Comparison of ENCODE assay signal across 1 mouse cellular context in the genomic region with DNA sequence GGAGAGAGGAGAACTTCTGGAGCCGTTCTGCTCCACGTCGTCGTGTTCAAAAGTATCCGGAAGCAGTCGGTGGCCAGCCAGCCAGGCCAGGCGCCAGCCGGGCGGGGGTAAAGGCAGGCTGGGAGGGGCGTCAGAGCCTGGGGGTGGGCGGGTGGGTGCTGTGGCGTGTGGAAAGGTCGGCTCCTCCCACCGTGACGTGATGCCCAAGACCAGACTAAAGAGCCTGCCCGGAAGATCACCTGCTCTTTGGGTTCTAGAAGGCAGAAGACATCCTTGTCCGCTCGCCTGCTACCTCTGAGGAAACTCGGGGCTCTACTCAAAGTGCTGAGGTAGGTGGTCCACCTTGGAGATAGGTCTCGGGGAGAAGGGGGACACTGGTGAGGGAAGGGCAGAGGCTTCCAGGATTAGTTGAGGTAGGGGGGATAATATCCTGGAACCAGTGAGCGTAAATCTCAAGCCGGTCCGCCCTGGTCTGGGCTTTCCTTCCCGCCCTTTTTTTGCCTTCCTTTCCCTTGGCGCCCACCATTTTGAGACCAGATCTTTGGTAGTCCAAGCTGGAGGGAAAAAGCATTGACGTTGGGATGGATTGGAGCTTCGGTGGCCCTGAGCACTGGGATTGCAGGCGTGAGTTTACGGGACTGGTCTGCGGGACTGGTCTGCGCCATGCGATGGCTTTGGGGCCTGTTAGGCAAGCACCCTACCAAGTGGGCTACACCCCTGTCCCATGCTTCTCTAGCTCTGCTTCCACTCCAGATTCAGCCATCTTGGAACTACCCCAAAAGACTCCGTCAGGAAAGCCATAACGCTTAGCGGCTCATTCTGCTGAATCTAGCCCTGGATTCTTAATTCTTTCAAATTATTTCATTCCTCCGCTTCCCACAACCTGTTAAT.
TF ChIP-seq lines count a peak whose summit lies in the region.

A gene (plus strand): TSS at position 241 of the 891 bp plus-strand sequence.

TF ChIP-seq in MEL, 35 proteins besides CTCF, POLR2A, EP300 and RAD21 (continued from another document):
- TF ChIP-seq RCOR1 (IDR thresholded peaks at IDR 0.05; ENCODE audit: low read depth, low read length) = no peak
- no peak for TF ChIP-seq MAFK (IDR thresholded peaks at IDR 0.05; ENCODE audit: borderline replicate concordance, low read depth, low read length)
- TF ChIP-seq MXI1 (IDR thresholded peaks at IDR 0.05; ENCODE audit: low read depth, low read length) = peak; percentile 84
- TF ChIP-seq POLR2AphosphoS5 (IDR thresholded peaks at IDR 0.05; ENCODE audit: borderline replicate concordance, low read depth, low read length) = peak; percentile 88; the same call in 1 of the 2 replicates
- peak; percentile 99 for TF ChIP-seq POLR2AphosphoS2 (IDR thresholded peaks at IDR 0.05; ENCODE audit: low read length)
- TF ChIP-seq NELFE (IDR thresholded peaks at IDR 0.05; ENCODE audit: low read depth, low read length) = peak; percentile 99
- peak; percentile 82; the same call in 1 of the 2 replicates for TF ChIP-seq SIN3A (IDR thresholded peaks at IDR 0.05; ENCODE audit: low read length)
- no peak for TF ChIP-seq CHD1 (IDR thresholded peaks at IDR 0.05; ENCODE audit: low read depth, low read length)
- TF ChIP-seq USF1 (IDR thresholded peaks at IDR 0.05; ENCODE audit: low read depth, low read length) = peak; percentile 42; the same call in 1 of the 2 replicates
- peak; percentile 60 for TF ChIP-seq TCF12 (IDR thresholded peaks at IDR 0.05; ENCODE audit: low read depth, low read length)
- no peak for TF ChIP-seq USF2 (IDR thresholded peaks at IDR 0.05; ENCODE audit: borderline replicate concordance in 1 of 2, insufficient read depth in 1 of 2, low read depth in 1 of 2, low read length in 2 of 2)
- TF ChIP-seq MYC (IDR thresholded peaks at IDR 0.05; ENCODE audit: low read depth, low read length) = peak; percentile 57; the same call in 1 of the 2 replicates
- peak; percentile 99 for TF ChIP-seq ZMIZ1 (IDR thresholded peaks at IDR 0.05; ENCODE audit: low read depth, low read length)
- no peak for TF ChIP-seq ZC3H11A (IDR thresholded peaks at IDR 0.05; ENCODE audit: low read depth, low read length)
- TF ChIP-seq MAX (IDR thresholded peaks at IDR 0.05; ENCODE audit: low read length) = peak; percentile 70
- TF ChIP-seq BHLHE40 (IDR thresholded peaks at IDR 0.05; ENCODE audit: borderline replicate concordance, low read depth, low read length) = 0 out of 2 replicates have a peak, but pooled peaks have one; percentile 29
- TF ChIP-seq TBP (IDR thresholded peaks at IDR 0.05; ENCODE audit: low read depth, low read length) = peak; percentile 97
- no peak for TF ChIP-seq ZNF384 (IDR thresholded peaks at IDR 0.05; ENCODE audit: low read depth, low read length)
- no peak for TF ChIP-seq TAL1 (IDR thresholded peaks at IDR 0.05; ENCODE audit: low read length)
- no peak for TF ChIP-seq MYB (IDR thresholded peaks at IDR 0.05; ENCODE audit: low read depth, low read length)
TF ChIP-seq in MEL: peak in this region for 17.
